Comparison of ENCODE assay signal across 5 mouse cellular contexts in the genomic region with DNA sequence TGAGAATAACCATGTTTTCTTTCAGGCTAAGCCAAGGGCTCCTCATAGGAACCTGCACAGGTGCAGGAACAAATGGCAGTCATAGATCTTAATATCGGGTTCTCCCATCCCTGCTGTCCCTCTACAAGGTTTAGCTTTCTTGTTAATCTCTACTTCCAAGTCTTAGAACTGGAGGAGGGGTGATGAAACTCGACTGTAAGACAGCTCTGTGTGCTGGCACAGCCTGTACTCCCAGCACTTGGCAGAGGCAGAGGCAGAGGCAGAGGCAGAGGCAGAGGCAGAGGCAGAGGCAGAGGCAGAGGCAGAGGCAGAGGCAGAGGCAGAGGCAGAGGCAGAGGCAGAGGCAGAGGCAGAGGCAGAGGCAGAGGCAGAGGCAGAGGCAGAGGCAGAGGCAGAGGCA.
DNase-seq lines count a peak whose midpoint lies in the region; ATAC-seq lines count a peak whose summit lies in the region.
"Not testable (repeated sequence)": the region's sequence is repeated elsewhere in the genome, so short reads cannot be mapped to it uniquely, and the experiment has no call there.

No protein-coding gene starts in this region.

- H3K27me3 ChIP-seq in midbrain, embryonic 11.5 days (ENCODE audit: control insufficient read depth, insufficient read depth, low read length) = not testable (repeated sequence)

- not testable (repeated sequence) for H3K9me3 ChIP-seq in midbrain, embryonic 11.5 days (ENCODE audit: control insufficient read depth, low read length)

- H3K4me2 ChIP-seq in midbrain, embryonic 11.5 days = not testable (repeated sequence)

- DNase-seq in 3T3-L1 (ENCODE audit: low read depth, low spot score) = peak; percentile 60
- DNase-seq in NIH3T3 (ENCODE audit: low read depth) = peak; percentile 24
- DNase-seq in fat pad, adult 2 months (ENCODE audit: extremely low read depth, low read depth, low spot score) = peak; percentile 39
- DNase-seq in midbrain, embryonic 11.5 days (ENCODE audit: low spot score, missing footprints) = peak; percentile 79
- peak; percentile 62 for DNase-seq in skeletal muscle tissue, adult 2 months (ENCODE audit: low read depth, low spot score)

- not testable (repeated sequence) for H3K36me3 ChIP-seq in midbrain, embryonic 11.5 days (ENCODE audit: control insufficient read depth, insufficient read depth, low read length)

- not testable (repeated sequence) for H3K9ac ChIP-seq in midbrain, embryonic 11.5 days (ENCODE audit: low read length)

- H3K4me3 ChIP-seq in midbrain, embryonic 11.5 days (ENCODE audit: low read depth, low read length) = not testable (repeated sequence)

- H3K27ac ChIP-seq in midbrain, embryonic 11.5 days (ENCODE audit: low read depth, low read length) = not testable (repeated sequence)

- 89% methylated on average over 2 of the region's 2 CpGs for WGBS in midbrain, embryonic 11.5 days

- not testable (repeated sequence) for H3K4me1 ChIP-seq in midbrain, embryonic 11.5 days (ENCODE audit: control insufficient read depth, insufficient read depth, low read length)

- ATAC-seq in midbrain, embryonic 11.5 days (ENCODE audit: low FRiP score) = not testable (repeated sequence)

Comparison
In these comparisons a context has a peak if more than half of its experiments do, and no peak if none do; other contexts are left out.
1. DNase-seq: peak in every context shown above with its lines; median percentile 79 in midbrain, embryonic 11.5 days; 62 in skeletal muscle tissue, adult 2 months; 60 in 3T3-L1; 39 in fat pad, adult 2 months; 24 in NIH3T3.